Mouse (Mus musculus): ENCODE measurements around the gene 4933415F23Rik. TPM values are rescaled to one million over a fixed set of nuclear protein-coding genes. Genes with fewer than 3 reads are reported as not detected.

Gene 4933415F23Rik
- polyA plus RNA-seq (2014; fragmentation: Illumina TruSeq; extraction: RNeasy Lipid Tissue Mini Kit (QIAGEN cat#74804); ENCODE audit: insufficient read depth, low read depth, low replicate concordance) = not detected

DNA sequence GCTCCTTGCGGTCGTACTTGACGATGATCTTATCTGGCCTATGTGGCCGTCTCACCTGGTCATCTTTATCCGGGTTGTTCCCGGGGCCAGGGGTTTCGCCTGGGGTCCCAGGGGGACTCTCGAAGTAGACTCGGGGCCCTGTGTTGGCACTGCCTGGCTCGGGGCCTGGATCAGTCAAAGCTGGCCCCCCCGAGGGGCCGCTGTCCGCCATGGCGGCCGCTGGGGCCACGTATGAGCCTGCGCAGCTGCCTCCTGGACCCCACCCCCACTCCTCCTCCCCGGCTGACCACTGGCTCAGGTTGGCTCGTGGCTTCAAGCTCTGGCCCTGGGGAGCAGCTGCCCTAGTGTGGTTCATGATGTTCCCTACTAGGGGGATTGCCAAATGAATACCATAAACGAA is at the start of gene 4933415F23Rik:
TSS of gene 4933415F23Rik (minus strand) at position 233 of the 400 bp plus-strand sequence.

